Comparison of ENCODE assay signal across 8 mouse cellular contexts in genomic region chr10:5317602-5318001, GRCm38 (mm10).
DNase-seq lines count a peak whose midpoint lies in the region; ATAC-seq lines count a peak whose summit lies in the region.

No protein-coding gene starts in this region.

- no peak overlapping the region for H3K27ac ChIP-seq in forebrain, embryonic 11.5 days (ENCODE audit: low read depth, low read length)
- H3K27ac ChIP-seq in forebrain, embryonic 15.5 days (replicated peaks), result no peak overlapping the region
- no peak overlapping the region for H3K27ac ChIP-seq in embryonic facial prominence, embryonic 11.5 days (replicated peaks; ENCODE audit: low read depth, low read length)
- H3K27ac ChIP-seq in midbrain, embryonic 15.5 days, result no peak overlapping the region

- H3K4me3 ChIP-seq in forebrain, embryonic 11.5 days (ENCODE audit: low read depth, low read length), result no peak overlapping the region
- no peak overlapping the region for H3K4me3 ChIP-seq in forebrain, embryonic 15.5 days
- H3K4me3 ChIP-seq in embryonic facial prominence, embryonic 11.5 days (ENCODE audit: low read depth, low read length), result no peak overlapping the region
- H3K4me3 ChIP-seq in midbrain, embryonic 15.5 days, result no peak overlapping the region

- H3K27me3 ChIP-seq in forebrain, embryonic 11.5 days (ENCODE audit: control insufficient read depth, insufficient read depth, low read length), result no peaks in the 10 kb centered on the region
- no peaks in the 10 kb centered on the region for H3K27me3 ChIP-seq in forebrain, embryonic 15.5 days
- no peaks in the 10 kb centered on the region for H3K27me3 ChIP-seq in embryonic facial prominence, embryonic 11.5 days (ENCODE audit: control insufficient read depth, insufficient read depth, low read length)
- H3K27me3 ChIP-seq in midbrain, embryonic 15.5 days (replicated peaks), result no peaks in the 10 kb centered on the region

- intact Hi-C loops in heart, postnatal 36 days (cut with DNase I), result loop anchor here (5.0 to 10.0 kb wide), 2 partner anchors 237 to 475 kb away; partner anchors contain the start of gene Syne1

- no peaks in the 10 kb centered on the region for H3K4me1 ChIP-seq in forebrain, embryonic 11.5 days (replicated peaks; ENCODE audit: control insufficient read depth, insufficient read depth, low read length)
- no peaks in the 10 kb centered on the region for H3K4me1 ChIP-seq in forebrain, embryonic 15.5 days
- no peaks in the 10 kb centered on the region for H3K4me1 ChIP-seq in embryonic facial prominence, embryonic 11.5 days (ENCODE audit: control insufficient read depth, insufficient read depth, low read length)
- H3K4me1 ChIP-seq in midbrain, embryonic 15.5 days, result no peaks in the 10 kb centered on the region

- H3K9me3 ChIP-seq in forebrain, embryonic 11.5 days (ENCODE audit: control insufficient read depth, low read length), result no peaks in the 10 kb centered on the region
- H3K9me3 ChIP-seq in forebrain, embryonic 15.5 days, result no peaks in the 10 kb centered on the region
- H3K9me3 ChIP-seq in embryonic facial prominence, embryonic 11.5 days (replicated peaks; ENCODE audit: control insufficient read depth, low read length), result no peaks in the 10 kb centered on the region
- no peaks in the 10 kb centered on the region for H3K9me3 ChIP-seq in midbrain, embryonic 15.5 days

- WGBS in forebrain, embryonic 11.5 days, result 32% methylated on average over 6 of the region's 6 CpGs
- WGBS in forebrain, embryonic 15.5 days, result 29% methylated on average over 6 of the region's 6 CpGs
- WGBS in embryonic facial prominence, embryonic 11.5 days, result 22% methylated on average over 6 of the region's 6 CpGs
- 23% methylated on average over 6 of the region's 6 CpGs for WGBS in midbrain, embryonic 15.5 days

- peak; percentile 83 for DNase-seq in forebrain, embryonic 11.5 days (ENCODE audit: low spot score)
- DNase-seq in adrenal gland, postnatal 36 days, result peak; percentile 84 to 87
- DNase-seq in embryonic facial prominence, embryonic 11.5 days (ENCODE audit: low spot score), result peak; percentile 78
- peak; percentile 66 to 77 for DNase-seq in heart, postnatal 36 days
- peak; percentile 50 to 64 for DNase-seq in left cerebral cortex, adult 8-10 months (ENCODE audit: low spot score in 2 of 2)
- peak; percentile 42 to 84 for DNase-seq in spleen, postnatal 4 days (ENCODE audit: low spot score in 2 of 2)

- ATAC-seq in forebrain, embryonic 11.5 days (replicated peaks; ENCODE audit: low FRiP score), result peak; percentile 66; the same call in 1 of the 2 replicates
- ATAC-seq in forebrain, embryonic 15.5 days (replicated peaks), result no peak
- no peak for ATAC-seq in embryonic facial prominence, embryonic 11.5 days (replicated peaks; ENCODE audit: insufficient number of reproducible peaks, low FRiP score, low TSS enrichment, low read depth)
- 0 out of 2 replicates have a peak, but pooled peaks have one; percentile 52 for ATAC-seq in midbrain, embryonic 15.5 days (replicated peaks)

- H3K9ac ChIP-seq in forebrain, embryonic 11.5 days (ENCODE audit: low read length), result no peak overlapping the region
- no peak overlapping the region for H3K9ac ChIP-seq in forebrain, embryonic 15.5 days (replicated peaks)
- no peak overlapping the region for H3K9ac ChIP-seq in embryonic facial prominence, embryonic 11.5 days (replicated peaks; ENCODE audit: low read length)
- no peak overlapping the region for H3K9ac ChIP-seq in midbrain, embryonic 15.5 days

- no peak overlapping the region for H3K4me2 ChIP-seq in forebrain, embryonic 11.5 days (ENCODE audit: low read depth, low read length, severe bottlenecking)
- H3K4me2 ChIP-seq in forebrain, embryonic 15.5 days (replicated peaks), result no peak overlapping the region
- H3K4me2 ChIP-seq in embryonic facial prominence, embryonic 11.5 days (ENCODE audit: low read depth, low read length), result no peak overlapping the region
- no peak overlapping the region for H3K4me2 ChIP-seq in midbrain, embryonic 15.5 days

- no peaks in the 10 kb centered on the region for H3K36me3 ChIP-seq in forebrain, embryonic 11.5 days (ENCODE audit: control insufficient read depth, insufficient read depth, low read length)
- no peaks in the 10 kb centered on the region for H3K36me3 ChIP-seq in forebrain, embryonic 15.5 days
- H3K36me3 ChIP-seq in embryonic facial prominence, embryonic 11.5 days (replicated peaks; ENCODE audit: control insufficient read depth, insufficient read depth, low read depth, low read length), result no peaks in the 10 kb centered on the region
- 0 out of 2 replicates have a peak, but pooled peaks cover 2% of the 10 kb centered on the region for H3K36me3 ChIP-seq in midbrain, embryonic 15.5 days (replicated peaks)

Comparison
In these comparisons a context has a peak if more than half of its experiments do, and no peak if none do; other contexts are left out.
1. ATAC-seq: peak in forebrain, embryonic 11.5 days (single experiment) and midbrain, embryonic 15.5 days (single experiment); none in forebrain, embryonic 15.5 days (single experiment) and embryonic facial prominence, embryonic 11.5 days (single experiment).
2. Peak in every context shown above with its lines, with median percentiles within 50 percentile points of each other: DNase-seq.